Mouse (Mus musculus) mouse embryonic stem cell (cell line): ENCODE data around the gene Pop5.

ENCODE experiments used
- in situ Hi-C, 2 experiments: fragments of 300-500 bp; cut with MboI; formaldehyde crosslinking; loops; 1 replicate in 1 of 2; 3 replicates in 1 of 2; pipeline ENCODE4 v1.14.3; 2019 to 2020; ENCODE audit warnings: low sequenced_read_pairs in 2 of 2, low pct_unique_long_range_greater_than_20kb in 1 of 2, mixed read lengths in 1 of 2; ENCODE audit not compliant: unreplicated experiment in 1 of 2

Pop5 gene

DNA sequence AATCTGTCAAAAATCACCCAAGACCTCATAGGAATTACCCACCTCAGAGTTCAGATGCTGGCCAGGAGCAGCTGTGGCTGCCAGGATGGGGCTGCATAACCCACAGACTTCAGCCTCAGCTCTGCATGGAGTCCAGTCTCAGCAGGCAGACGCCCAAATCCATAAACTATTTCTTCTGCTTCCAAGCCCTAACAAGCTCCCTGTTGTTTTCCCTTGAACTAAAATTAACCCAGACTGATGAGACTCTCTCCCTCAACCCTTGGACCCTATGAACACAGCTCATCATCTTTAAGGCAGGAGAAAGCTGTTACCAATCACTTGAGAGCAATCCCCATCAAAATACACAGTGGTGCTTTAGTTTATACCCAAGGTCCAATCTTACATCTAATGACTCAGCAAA lies 19.8 kb downstream of the Pop5 start:
- in situ Hi-C loops = no loop called here

DNA sequence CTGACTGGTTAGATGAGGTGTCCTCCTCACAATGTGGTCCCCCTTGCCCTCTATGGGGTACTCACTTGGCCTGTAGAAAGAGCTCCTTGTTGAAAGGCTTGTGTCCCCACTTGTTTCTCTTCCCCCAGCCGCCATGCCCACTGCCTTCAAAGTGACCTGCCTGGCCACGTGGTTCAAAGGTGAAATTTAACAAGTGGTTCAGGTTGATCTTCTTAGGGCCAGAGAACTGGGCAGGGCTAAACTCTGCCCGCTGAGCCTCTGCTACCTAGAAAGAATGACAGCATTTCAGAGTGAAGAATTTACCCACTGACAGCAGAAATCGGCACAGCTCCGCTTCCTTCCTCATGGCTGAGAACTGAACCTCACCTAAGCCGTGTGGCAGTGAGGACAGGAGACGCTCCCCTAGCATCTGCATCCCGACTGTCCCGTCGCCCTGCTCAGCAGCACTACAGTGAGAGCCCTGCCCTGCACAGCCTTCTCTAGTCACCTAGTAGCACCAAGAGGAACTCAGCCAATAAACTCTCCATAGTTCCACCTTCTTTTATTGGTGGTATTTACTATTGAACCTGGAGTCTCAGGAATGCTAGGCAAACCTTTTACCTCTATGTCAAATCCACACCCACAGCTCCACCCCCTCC lies 21.4 kb downstream of the Pop5 start:
- in situ Hi-C loops = no loop called here

DNA sequence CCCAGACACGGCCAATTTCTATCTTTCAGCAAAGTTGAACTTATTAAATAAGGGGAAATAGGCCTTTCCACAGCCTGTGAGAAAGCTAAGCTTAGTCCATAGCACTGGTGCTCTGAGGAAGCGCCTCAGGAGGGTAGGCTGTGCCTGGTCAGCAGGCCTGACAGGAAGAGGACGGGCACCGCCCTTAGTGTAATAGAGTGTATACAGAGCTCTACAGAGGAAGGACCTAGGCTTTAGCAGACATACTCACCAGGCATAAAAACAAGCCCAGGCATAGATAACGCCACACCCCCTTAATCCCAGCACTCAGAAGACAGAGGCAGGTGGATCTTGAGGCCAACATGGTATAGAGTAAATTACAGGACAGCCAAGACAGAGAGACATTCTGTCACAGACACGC lies 24.7 kb downstream of the Pop5 start:
- in situ Hi-C loops = no loop called here

DNA sequence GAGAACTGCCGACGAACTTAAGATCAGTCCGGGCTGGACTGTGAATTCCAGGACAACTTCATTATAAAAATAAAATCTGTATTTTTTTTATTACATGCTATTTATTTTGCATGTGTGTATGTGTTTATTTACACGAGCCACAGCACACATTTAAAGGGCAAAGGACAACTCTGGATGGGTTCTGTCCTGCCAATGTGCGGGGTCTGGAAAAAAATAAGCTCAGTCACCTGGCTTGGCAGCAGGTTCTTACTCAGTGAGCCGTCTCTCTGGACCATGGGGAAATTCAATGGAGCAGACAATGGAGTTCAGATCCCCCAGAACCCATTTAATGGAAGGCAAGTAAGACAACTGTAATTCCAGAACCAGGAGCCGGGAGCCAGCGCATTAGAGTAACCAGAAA lies 25.5 kb downstream of the Pop5 start:
- in situ Hi-C loops = no loop called here

DNA sequence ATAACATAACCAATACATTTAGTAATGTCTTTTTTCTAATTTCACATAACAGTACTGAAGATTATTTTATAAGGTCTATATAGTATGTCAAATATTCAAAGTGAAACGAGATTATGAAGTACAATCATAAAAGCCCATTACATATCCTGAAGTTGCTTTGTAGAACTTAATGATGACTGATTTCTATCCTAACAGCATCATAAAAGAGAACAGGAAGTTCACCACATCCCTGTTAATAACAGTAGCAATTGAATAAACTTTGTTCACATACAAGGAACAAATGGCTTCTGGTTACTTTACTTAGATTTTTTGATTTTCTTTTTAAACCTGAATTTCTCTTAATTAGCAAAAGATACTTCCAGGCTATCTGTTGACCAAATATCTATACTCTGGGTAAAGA lies 26.2 kb downstream of the Pop5 start:
- in situ Hi-C loops = no loop called here

DNA sequence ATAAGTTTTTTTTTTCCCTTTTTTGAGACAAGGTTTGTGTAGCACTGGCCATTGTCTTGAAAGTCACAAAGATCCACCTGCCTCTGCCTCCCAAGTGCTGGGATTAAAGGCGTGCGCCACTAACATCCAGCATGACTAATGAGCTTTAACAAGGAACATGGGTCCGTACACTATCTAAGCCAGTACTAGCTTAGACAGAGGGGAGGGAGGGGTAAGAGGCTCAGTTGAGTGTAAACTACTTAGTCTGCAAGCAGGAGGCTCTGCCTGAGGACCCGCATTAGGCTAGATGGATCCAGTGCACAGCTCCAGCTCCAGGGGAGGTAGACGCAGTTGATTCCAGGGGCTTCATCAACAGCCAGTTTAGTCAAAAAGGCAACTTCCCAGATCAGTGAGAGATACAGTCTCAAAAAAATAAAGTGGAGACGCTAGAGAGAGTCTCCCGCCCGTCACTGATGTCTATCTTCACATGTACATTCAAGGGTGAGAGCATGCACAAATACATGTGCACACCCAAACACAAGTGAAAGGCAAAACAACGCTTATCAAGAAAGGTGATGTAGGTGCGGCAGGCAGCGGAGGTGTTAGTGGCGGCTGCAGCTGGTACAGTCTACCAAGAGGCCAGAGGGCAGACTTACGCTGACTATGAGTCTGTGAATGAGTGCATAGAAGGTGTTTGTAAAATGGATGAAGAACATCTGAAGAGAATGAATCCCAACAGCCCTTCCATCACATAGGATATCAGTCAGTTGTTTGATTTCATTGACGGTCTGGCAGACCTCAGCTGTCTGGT lies 27.1 kb downstream of the Pop5 start:
- in situ Hi-C loops = no loop called here

DNA sequence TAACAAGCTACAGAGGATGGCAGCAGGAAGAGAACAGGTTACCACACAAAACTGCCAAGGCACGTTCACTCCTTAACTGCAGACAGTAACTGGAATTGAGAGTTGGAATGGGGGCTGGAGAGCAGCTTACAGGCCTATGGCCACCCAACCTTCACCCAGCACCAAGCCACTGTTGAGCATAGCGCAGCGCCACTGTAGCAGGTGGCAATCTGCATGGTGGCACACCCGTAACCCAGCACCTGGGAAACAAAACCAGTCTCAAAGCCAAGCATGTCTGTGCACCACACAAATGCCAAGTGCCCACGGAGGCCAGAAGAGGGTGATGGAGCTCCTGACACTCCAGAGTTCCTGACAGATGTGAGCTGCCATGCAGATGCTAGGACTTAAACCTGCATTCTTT lies 30.7 kb downstream of the Pop5 start:
- in situ Hi-C loops = no loop called here

DNA sequence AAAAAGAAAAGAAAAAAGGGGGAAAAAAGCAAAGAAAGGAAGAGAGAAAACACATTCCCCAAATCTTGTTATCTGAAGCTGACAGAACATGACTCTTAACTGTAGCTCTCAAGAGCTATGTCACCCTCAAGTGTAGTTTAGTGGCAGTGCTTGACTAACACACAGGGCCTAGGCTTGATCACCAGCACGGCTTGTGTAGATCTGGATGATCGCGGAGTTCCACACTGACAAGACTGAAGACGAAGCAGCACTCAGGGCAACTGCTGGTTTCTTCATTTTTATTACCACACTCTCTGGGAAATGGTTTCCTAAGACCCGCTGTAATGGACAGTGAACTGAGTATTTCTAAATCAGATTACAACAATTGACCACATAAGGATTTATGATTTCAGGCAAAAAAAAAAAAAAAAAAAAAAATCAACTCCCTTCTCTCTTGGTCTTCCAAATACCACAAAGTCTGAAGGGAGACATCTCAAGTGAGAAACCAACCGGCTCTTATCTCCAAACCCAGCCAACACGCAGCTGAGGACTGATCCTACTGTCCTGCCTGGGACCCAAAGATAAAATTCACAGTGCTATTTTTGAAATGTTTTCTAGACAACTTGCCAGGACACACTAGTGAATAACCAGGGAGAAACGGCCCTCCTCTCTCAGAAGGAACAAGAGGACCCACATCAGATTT lies 31.3 kb downstream of the Pop5 start:
- in situ Hi-C loops = no loop called here

DNA sequence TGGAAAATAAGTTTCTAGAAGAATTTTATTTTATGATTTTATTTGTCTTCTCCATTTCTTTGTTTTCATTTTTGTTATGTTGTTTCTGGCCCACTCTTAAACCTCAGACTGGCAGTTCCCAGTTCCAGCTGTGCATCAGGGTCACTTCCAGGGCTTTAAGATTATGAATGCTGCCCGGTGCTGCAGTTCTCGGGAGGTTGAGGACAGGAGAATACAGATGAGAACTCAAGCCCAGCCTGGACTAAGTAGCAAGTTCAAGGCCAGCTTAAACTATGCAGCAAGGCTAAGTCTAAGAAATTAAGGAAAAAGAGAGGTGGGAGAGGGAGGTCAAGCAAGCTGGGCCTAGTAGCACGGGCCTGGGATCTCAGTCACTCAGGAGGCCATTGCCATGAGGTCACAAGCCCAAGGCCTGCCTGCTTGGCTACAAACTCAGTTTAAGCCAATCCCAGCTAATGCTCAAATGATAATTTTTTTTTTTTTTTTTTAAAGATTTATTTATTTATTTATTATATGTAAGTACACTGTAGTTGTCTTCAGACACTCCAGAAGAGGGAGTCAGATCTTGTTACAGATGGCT lies 31.9 kb downstream of the Pop5 start:
- in situ Hi-C loops = no loop called here

DNA sequence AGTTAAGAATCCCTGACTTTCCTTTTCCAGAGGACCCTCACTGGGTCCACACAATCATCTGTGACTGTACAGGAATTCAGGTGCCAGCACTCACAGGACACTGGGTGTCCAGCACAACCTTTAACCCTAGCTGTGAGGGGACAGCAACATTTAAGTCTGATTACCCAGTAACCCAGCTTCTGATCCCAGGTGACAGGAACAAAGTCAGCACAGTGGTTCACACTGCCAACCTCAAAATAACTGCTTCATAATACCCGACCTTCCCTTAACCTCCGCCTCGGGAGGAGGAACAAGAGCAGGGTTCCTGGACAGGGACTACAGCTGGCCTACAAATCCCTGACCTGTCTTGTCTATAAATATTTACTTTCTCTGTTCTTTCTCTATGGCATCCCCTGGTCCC lies 32.6 kb downstream of the Pop5 start:
- in situ Hi-C loops = no loop called here

DNA sequence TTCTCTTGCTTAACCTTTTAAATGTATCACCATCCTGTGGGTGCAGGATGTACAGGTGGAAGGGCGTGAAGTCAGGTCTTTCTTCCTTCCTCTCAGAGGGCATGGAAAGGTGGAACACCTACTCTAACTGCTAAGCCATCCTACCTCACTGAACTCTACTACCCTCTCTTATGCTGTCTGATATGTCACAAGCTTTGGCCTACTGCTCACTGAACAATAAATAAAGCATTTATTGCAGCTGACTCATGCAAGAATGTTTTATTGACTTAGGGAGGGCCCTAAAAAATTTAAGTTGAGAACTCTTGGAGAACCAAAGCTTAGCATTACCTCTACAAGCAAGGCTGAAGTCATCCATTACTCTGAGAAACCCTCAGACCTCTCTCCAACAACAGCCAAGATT lies 34.3 kb downstream of the Pop5 start:
- in situ Hi-C loops = no loop called here

DNA sequence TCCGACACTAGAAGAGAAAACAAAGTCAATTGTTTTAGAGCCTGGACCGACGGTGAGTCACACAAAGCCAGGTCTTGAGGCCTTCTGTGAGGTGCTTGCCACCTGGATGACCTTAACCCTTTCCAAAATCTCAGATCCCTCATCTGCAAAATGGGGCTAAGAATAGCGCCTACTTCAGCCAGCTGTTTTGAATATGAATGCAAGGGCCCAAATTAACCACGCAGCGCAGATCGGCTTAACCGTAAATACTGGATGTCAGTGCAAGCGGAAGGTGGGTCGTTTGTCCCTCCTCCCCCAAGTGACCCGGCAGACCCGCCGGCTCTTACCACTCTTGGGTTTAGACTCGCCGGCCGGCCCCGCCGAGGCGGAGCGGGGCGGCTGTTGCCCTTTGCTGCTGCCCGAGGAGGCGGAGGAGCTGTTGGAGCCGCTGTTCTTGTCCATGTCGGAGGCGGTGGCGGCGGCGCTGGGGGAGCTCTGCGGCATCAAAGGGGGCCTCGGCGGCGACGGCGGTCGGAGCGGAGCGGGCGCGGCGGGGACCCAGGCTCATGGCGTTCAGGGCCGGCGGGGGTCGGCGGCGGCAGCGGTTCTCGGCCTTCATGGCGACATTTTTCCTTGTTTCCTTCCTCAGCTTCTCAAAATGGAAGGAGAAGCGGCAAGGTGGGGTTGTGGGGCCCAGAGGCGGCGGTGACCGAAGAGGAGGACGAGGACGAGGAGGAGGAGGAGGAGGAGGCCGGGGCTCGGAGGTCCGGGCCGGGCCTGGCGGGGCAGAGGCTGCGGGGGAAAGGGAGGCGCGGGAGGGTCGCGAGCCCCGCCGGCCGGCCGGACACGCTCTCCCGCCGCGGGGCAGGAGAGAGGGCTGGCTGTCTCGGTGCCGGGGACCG lies 36.5 kb downstream of the Pop5 start:
- in situ Hi-C loops = no loop called here

DNA sequence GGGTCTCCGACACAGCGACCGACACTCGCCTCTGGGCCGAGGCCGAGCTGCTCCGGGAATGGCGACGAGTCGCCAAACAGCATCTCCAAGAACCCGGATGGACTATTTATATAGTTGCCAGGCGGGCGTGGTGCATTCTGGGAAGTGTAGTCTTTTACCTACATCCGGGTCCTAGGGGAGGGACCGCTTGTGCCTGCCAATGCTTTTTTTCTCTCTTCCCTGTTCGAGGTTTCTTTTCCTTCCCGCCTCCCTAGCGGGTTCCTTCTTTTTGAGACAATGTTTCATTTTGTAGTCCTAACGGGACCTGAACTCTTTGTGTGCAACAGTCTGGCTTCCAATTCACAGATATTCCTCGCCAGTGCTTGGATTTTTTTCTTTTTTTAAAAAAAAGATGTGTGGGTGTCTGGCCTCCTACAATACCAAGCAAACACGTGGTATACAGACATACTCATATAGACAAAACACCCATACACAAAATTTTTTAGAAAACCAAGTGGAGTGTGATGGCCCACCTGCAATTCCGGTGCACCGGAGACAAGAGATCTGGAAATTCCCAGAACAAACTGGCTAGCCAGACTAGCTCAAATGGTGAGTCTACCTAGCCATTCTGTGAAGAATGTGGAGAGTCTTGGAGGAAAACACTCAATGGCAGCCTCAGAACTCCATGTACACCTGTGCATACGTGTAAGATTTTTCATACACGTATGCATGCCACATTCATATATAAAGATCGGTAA lies 37.3 kb downstream of the Pop5 start, which contains the start of gene Rnf10:
Gene Rnf10 (minus strand): TSS at position 87 of the 737 bp plus-strand sequence.
- in situ Hi-C loops = no loop called here

DNA sequence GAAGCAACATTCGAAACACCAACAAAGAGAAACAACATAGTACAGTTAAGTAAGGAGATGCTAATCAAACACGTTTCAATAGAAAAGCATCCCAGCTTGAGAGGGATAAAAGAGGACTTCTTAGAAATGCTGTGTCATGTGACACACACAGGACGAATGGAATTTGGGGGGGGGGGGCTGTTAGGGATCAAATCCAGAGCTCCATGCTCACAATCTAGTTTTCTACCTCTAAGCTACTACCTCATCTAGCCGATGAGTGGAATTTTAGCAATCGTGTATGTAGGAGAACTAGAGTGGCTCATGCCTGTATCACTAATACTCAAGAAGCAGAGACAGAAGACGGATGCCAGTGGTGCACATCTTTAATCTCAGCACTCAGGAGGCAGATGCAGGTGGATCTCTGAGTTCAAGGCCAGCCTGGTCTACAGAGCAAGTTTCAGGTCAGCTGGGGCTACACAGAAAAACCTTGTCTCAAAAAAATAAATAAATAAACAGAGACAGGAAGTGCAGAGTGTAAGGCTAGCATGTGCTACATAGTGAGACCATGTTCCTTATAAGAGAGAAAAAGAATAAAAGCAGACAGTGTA lies 38.0 kb downstream of the Pop5 start:
- in situ Hi-C loops = no loop called here

DNA sequence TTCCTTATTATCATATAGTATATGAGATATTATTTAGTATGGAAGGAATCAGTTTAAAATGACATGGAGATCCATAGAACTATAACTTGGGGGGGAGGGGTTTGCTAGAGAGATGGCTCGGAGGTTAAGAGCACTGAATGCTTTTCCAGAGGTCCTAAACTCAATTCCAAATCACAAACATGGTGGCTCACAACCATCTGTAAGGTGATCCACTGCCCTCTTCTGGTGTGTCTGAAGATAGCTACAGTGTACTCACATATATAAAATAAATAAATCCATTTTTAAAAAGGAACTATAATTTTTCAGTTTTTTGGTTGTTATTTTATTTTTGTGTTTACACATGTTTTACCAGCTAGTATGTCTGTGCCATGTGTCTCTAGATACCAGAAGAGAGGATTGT lies 38.7 kb downstream of the Pop5 start:
- in situ Hi-C loops = no loop called here

DNA sequence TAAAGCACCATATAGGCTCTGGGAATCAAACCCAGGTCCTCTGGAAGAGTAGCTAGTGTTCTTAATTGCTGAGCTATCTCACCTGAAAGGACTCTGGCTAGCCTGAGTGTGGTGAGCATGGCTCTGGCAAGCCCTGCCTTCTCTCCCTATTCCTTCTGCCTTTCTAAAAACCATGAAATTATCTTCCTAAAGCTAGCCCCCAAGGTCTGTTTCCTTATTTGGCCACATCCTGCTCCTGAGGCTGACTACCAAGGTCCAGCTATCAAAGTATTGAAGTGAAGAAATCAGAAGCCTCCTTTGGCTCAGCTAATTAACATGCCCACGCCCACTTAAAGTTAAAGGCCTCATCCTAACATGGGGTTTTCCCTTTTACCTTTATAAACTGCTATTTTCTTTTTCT lies 39.1 kb downstream of the Pop5 start:
- in situ Hi-C loops = no loop called here

DNA sequence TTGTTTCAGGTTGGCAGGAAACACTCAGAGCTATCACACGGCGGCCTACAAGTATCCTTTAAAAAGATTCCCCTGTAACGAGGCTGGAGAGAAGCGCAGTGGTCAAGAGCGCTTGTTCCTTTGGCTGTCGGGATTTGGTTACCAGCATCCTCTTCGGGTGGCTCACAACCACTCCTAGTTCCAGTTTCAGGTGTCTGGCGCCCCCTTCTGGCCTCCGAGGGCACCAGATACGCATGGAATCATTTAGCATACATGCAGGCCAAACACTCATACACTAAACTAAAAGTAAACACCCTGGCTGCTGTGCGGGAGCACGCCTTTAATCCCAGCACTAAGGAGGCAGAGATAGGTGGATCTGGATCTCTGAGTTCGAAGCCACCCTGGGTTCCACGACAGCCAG lies 40.4 kb downstream of the Pop5 start:
- in situ Hi-C loops = no loop called here

DNA sequence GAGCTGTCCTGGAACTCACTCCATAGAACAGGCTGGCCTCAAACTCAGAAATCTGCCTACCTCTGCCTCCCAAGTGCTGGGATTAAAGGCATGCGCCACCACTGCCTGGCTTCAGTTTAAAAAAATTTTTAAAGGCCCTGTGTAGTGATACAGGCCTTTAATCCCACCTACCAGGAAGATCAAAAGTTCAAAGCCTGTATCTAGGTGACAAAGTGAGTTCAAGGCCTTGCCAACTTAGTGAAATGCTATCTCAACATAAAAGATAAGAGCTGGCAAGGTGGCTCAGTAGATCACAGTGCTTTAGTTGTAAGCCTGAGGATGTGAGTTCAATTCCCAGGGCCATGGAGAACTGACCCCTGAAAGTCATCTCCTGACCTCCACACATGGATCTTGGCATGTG lies 42.4 kb downstream of the Pop5 start:
- in situ Hi-C loops = no loop called here
